In genomic region chr1:87036334-87036733, GRCm38 (mm10) we compare ENCODE assay signal across 11 mouse cellular contexts. TPM values are rescaled to one million over a fixed set of nuclear protein-coding genes. Genes with fewer than 3 reads are reported as not detected.
DNase-seq lines count a peak whose midpoint lies in the region; ATAC-seq and TF ChIP-seq lines count a peak whose summit lies in the region.
"Had no signal": no experiment of that assay in that cellular context is flagged by ENCODE, and none has a peak within 500 bp of the region (broad histone marks: within the 10 kb centered on the region; RNA-seq: fewer than 3 reads in every experiment).

No protein-coding gene starts in this region.

- DNase-seq in lung, adult 18-20 months: no peak
- DNase-seq in left cerebral cortex, postnatal 14 days (ENCODE audit: low spot score in 2 of 2): no peak
- DNase-seq in adrenal gland, postnatal 4 days (ENCODE audit: low spot score in 2 of 2): no peak
- no peak for DNase-seq in adrenal gland, adult (ENCODE audit: inconsistent age in 2 of 2, low spot score in 1 of 2)

- H3K36me3 ChIP-seq in lung, embryonic 15.5 days: no peaks in the 10 kb centered on the region
- no peaks in the 10 kb centered on the region for H3K36me3 ChIP-seq in hindbrain, embryonic 16.5 days (ENCODE audit: control insufficient read depth, insufficient read depth, low read length)
- no peaks in the 10 kb centered on the region for H3K36me3 ChIP-seq in neural tube, embryonic 14.5 days (ENCODE audit: control insufficient read depth, insufficient read depth, low read length)

- H3K4me3 ChIP-seq in lung, embryonic 15.5 days: no peak overlapping the region
- H3K4me3 ChIP-seq in embryonic fibroblast, embryonic 13.5 days (ENCODE audit: insufficient read depth, low read length): no peak overlapping the region
- H3K4me3 ChIP-seq in hindbrain, embryonic 16.5 days (ENCODE audit: low read length): no peak overlapping the region
- no peak overlapping the region for H3K4me3 ChIP-seq in neural tube, embryonic 14.5 days (ENCODE audit: low read depth, low read length)

- no peaks in the 10 kb centered on the region for H3K9me3 ChIP-seq in lung, embryonic 15.5 days
- no peaks in the 10 kb centered on the region for H3K9me3 ChIP-seq in hindbrain, embryonic 16.5 days (ENCODE audit: control insufficient read depth, low read length)
- H3K9me3 ChIP-seq in neural tube, embryonic 14.5 days (ENCODE audit: control insufficient read depth, low read length): no peaks in the 10 kb centered on the region

- no peak for TF ChIP-seq POLR2A in embryonic fibroblast, embryonic 13.5 days (IDR thresholded peaks at IDR 0.05; ENCODE audit: low read depth, low read length)

- H3K4me2 ChIP-seq in lung, embryonic 15.5 days: no peak overlapping the region
- no peak overlapping the region for H3K4me2 ChIP-seq in hindbrain, embryonic 16.5 days (ENCODE audit: low read length)
- H3K4me2 ChIP-seq in neural tube, embryonic 14.5 days (ENCODE audit: low read depth, low read length): no peak overlapping the region

- 0 out of 2 replicates have a peak overlapping the region, but pooled peaks have one; percentile 6 for H3K9ac ChIP-seq in lung, embryonic 15.5 days
- no peak overlapping the region for H3K9ac ChIP-seq in hindbrain, embryonic 16.5 days (ENCODE audit: low read depth, low read length)
- H3K9ac ChIP-seq in neural tube, embryonic 14.5 days (replicated peaks; ENCODE audit: low read depth, low read length): 0 out of 2 replicates have a peak overlapping the region, but pooled peaks have one; percentile 25

- no peak for ATAC-seq in lung, embryonic 15.5 days (ENCODE audit: borderline replicate concordance, extremely low read depth, low FRiP score, low TSS enrichment)
- peak; percentile 18; the same call in 1 of the 2 replicates for ATAC-seq in hindbrain, embryonic 16.5 days
- no peak for ATAC-seq in neural tube, embryonic 14.5 days (ENCODE audit: low read depth)

- no peaks in the 10 kb centered on the region for H3K27me3 ChIP-seq in lung, embryonic 15.5 days
- no peaks in the 10 kb centered on the region for H3K27me3 ChIP-seq in hindbrain, embryonic 16.5 days (replicated peaks; ENCODE audit: control insufficient read depth, insufficient read depth, low read length)
- no peaks in the 10 kb centered on the region for H3K27me3 ChIP-seq in neural tube, embryonic 14.5 days (ENCODE audit: control insufficient read depth, insufficient read depth, low read length)

- peaks cover 37% of the 10 kb centered on the region for H3K4me1 ChIP-seq in lung, embryonic 15.5 days
- peaks cover 6% of the 10 kb centered on the region for H3K4me1 ChIP-seq in embryonic fibroblast, embryonic 13.5 days (ENCODE audit: control insufficient read depth, insufficient read depth, low read length)
- peaks cover 6% of the 10 kb centered on the region for H3K4me1 ChIP-seq in hindbrain, embryonic 16.5 days (ENCODE audit: control insufficient read depth, insufficient read depth, low read depth, low read length)
- peaks cover 6% of the 10 kb centered on the region for H3K4me1 ChIP-seq in neural tube, embryonic 14.5 days (ENCODE audit: control insufficient read depth, insufficient read depth, low read length)

- WGBS in lung, embryonic 15.5 days: 51% methylated on average over 3 of the region's 3 CpGs
- 48% methylated on average over 3 of the region's 3 CpGs for WGBS in hindbrain, embryonic 16.5 days
- 71% methylated on average over 3 of the region's 3 CpGs for WGBS in neural tube, embryonic 14.5 days

- TF ChIP-seq CTCF in embryonic fibroblast, embryonic 13.5 days (IDR thresholded peaks at IDR 0.05; ENCODE audit: borderline replicate concordance, insufficient read depth, low read length): no peak

- intact Hi-C loops in left cerebral cortex, postnatal 14 days (cut with DNase I): no loop called here

- peak overlapping the region; percentile 93 for H3K27ac ChIP-seq in lung, embryonic 15.5 days
- peak overlapping the region; percentile 37; the same call in 1 of the 2 replicates for H3K27ac ChIP-seq in embryonic fibroblast, embryonic 13.5 days (ENCODE audit: insufficient read depth, low read length)
- peak overlapping the region; percentile 51; the same call in 1 of the 2 replicates for H3K27ac ChIP-seq in hindbrain, embryonic 16.5 days (ENCODE audit: low read depth, low read length)
- peak overlapping the region; percentile 22; the same call in 1 of the 2 replicates for H3K27ac ChIP-seq in neural tube, embryonic 14.5 days (ENCODE audit: low read depth, low read length)

RNA-seq across cellular contexts. Expression of gene Alppl2, which starts 53.4 kb away (rescaled TPM):
- not detected in 2 replicates for polyA plus RNA-seq in lung, embryonic 15.5 days (2015; fragmentation: Nextera tagmentation; extraction: Ambion mirVana)
- not detected in 2 replicates for polyA plus RNA-seq in embryonic fibroblast, embryonic 13.5 days (2011; ENCODE audit: insufficient read length, low read depth, missing spikeins)
- polyA plus RNA-seq in hindbrain, embryonic 16.5 days (2015; fragmentation: Nextera tagmentation; extraction: Ambion mirVana): not detected in 2 replicates
- polyA plus RNA-seq in neural tube, embryonic 14.5 days (2014; fragmentation: Nextera tagmentation; extraction: Ambion mirVana): not detected in 2 replicates
- total RNA-seq in left cerebral cortex, postnatal 14 days (2021): not detected
- not detected for total RNA-seq in adrenal gland, postnatal 4 days (2021)
- total RNA-seq: adrenal gland, postnatal 10 days; gastrocnemius, postnatal 4 days; neutrophil, adult 5-6 weeks had no signal

Comparison
In these comparisons a context has a peak if more than half of its experiments do, and no peak if none do; other contexts are left out.
1. H3K27ac ChIP-seq: peak in every context shown above with its lines; median percentile 93 in lung, embryonic 15.5 days; 51 in hindbrain, embryonic 16.5 days; 37 in embryonic fibroblast, embryonic 13.5 days; 22 in neural tube, embryonic 14.5 days.